Comparison of ENCODE assay signal across 8 mouse cellular contexts in genomic region chr5:132229644-132230357, GRCm38 (mm10).
DNase-seq lines count a peak whose midpoint lies in the region; ATAC-seq and TF ChIP-seq lines count a peak whose summit lies in the region.

No protein-coding gene starts in this region.

- peak; percentile 73 for ATAC-seq in intestine, embryonic 15.5 days
- ATAC-seq in stomach, embryonic 14.5 days (ENCODE audit: insufficient number of reproducible peaks, insufficient read depth, low FRiP score, low read depth), result peak; percentile 74; the same call in 1 of the 2 replicates

- no peaks in the 10 kb centered on the region for H3K27me3 ChIP-seq in intestine, embryonic 15.5 days (replicated peaks)
- H3K27me3 ChIP-seq in midbrain, embryonic 10.5 days (ENCODE audit: low read depth, poor library complexity, severe bottlenecking), result peaks cover 29% of the 10 kb centered on the region; the same call in 1 of the 2 replicates
- H3K27me3 ChIP-seq in stomach, embryonic 14.5 days (ENCODE audit: control insufficient read depth, insufficient read depth, low read length), result no peaks in the 10 kb centered on the region

- no peaks in the 10 kb centered on the region for H3K9me3 ChIP-seq in intestine, embryonic 15.5 days
- no peaks in the 10 kb centered on the region for H3K9me3 ChIP-seq in midbrain, embryonic 10.5 days (replicated peaks)
- H3K9me3 ChIP-seq in stomach, embryonic 14.5 days (ENCODE audit: control insufficient read depth, low read depth, low read length), result no peaks in the 10 kb centered on the region

- peaks cover 19% of the 10 kb centered on the region for H3K4me1 ChIP-seq in intestine, embryonic 15.5 days (replicated peaks)
- H3K4me1 ChIP-seq in midbrain, embryonic 10.5 days, result peaks cover 44% of the 10 kb centered on the region
- H3K4me1 ChIP-seq in stomach, embryonic 14.5 days (ENCODE audit: control insufficient read depth, insufficient read depth, low read length), result peaks cover 22% of the 10 kb centered on the region

- no peak overlapping the region for H3K4me3 ChIP-seq in intestine, embryonic 15.5 days (replicated peaks)
- H3K4me3 ChIP-seq in left cerebral cortex, adult 2 months, result no peak overlapping the region
- H3K4me3 ChIP-seq in midbrain, embryonic 10.5 days, result no peak overlapping the region
- no peak overlapping the region for H3K4me3 ChIP-seq in stomach, embryonic 14.5 days (ENCODE audit: low read depth, low read length)

- intact Hi-C loops in left cerebral cortex, adult 2 months (cut with DNase I), result loop anchor here (2.0 to 10.0 kb wide), 6 partner anchors 138 to 1832 kb away; no protein-coding TSS in a partner anchor

- no peak for TF ChIP-seq CTCF in left cerebral cortex, adult 2 months (IDR thresholded peaks at IDR 0.05)

- H3K27ac ChIP-seq in intestine, embryonic 15.5 days, result no peak overlapping the region
- H3K27ac ChIP-seq in left cerebral cortex, adult 2 months, result peak overlapping the region; percentile 28; the same call in 1 of the 2 replicates
- no peak overlapping the region for H3K27ac ChIP-seq in midbrain, embryonic 10.5 days (replicated peaks)
- H3K27ac ChIP-seq in stomach, embryonic 14.5 days (ENCODE audit: low read length), result no peak overlapping the region

- DNase-seq in adrenal gland, postnatal 10 days, result peak; percentile 43
- peak; percentile 68 for DNase-seq in embryo, embryonic 10.5 days (ENCODE audit: low spot score)
- peak; percentile 28 for DNase-seq in gastrocnemius, postnatal 25 days
- DNase-seq in left cerebral cortex, adult 2 months (ENCODE audit: extremely low spot score in 1 of 2, low spot score in 2 of 2), result peak; percentile 43 to 50
- DNase-seq in midbrain, embryonic 10.5 days (ENCODE audit: low spot score), result peak; percentile 27
- no peak for DNase-seq in spleen, adult 12 weeks (ENCODE audit: low spot score)

- WGBS in intestine, embryonic 15.5 days, result 21% methylated on average over 8 of the region's 8 CpGs
- WGBS in midbrain, embryonic 10.5 days, result 35% methylated on average over 8 of the region's 8 CpGs
- 22% methylated on average over 8 of the region's 8 CpGs for WGBS in stomach, embryonic 14.5 days

- no peak overlapping the region for H3K4me2 ChIP-seq in intestine, embryonic 15.5 days (replicated peaks)
- no peak overlapping the region for H3K4me2 ChIP-seq in stomach, embryonic 14.5 days (replicated peaks; ENCODE audit: low read depth, low read length)

- no peak overlapping the region for H3K9ac ChIP-seq in intestine, embryonic 15.5 days
- H3K9ac ChIP-seq in stomach, embryonic 14.5 days (replicated peaks; ENCODE audit: low read depth, low read length), result no peak overlapping the region

- H3K36me3 ChIP-seq in intestine, embryonic 15.5 days, result no peaks in the 10 kb centered on the region
- H3K36me3 ChIP-seq in midbrain, embryonic 10.5 days, result 0 out of 2 replicates have a peak, but pooled peaks cover 4% of the 10 kb centered on the region
- H3K36me3 ChIP-seq in stomach, embryonic 14.5 days (ENCODE audit: control insufficient read depth, insufficient read depth, low read length), result no peaks in the 10 kb centered on the region
